Mouse (Mus musculus): ENCODE measurements around the gene Gm9117. TPM values are rescaled to one million over a fixed set of nuclear protein-coding genes. Genes with fewer than 3 reads are reported as not detected.
"Not testable (repeated sequence)": the region's sequence is repeated elsewhere in the genome, so short reads cannot be mapped to it uniquely, and the experiment has no call there.

The Gm9117 gene
- not detected for total RNA-seq (2021)
- long read RNA-seq, experiment 1, result 0 reads
- long read RNA-seq, experiment 2, result 0 reads

GRCm38 (mm10) chr3:93943443-93943842 lies at the start of gene Gm9117:
Gene Gm9117, minus strand, starts transcription at chr3:93943543.
- intact Hi-C loops (cut with DNase I), result not testable (repeated sequence)

GRCm38 (mm10) chr3:93968938-93969337 lies 25.6 kb upstream of the Gm9117 start:
- DNase-seq; intact Hi-C loops (cut with DNase I): not testable (repeated sequence)

More at GRCm38 (mm10) chr3:93943443-93943842, at the start of gene Gm9117:
- not testable (repeated sequence) for DNase-seq

- intact Hi-C loops (cut with DNase I); DNase-seq: not testable (repeated sequence)
Measured at GRCm38 (mm10) chr3:93961214-93961613, 17.9 kb upstream of the Gm9117 start, which contains the start of gene Tdpoz5. Gene Tdpoz5, minus strand, starts transcription at chr3:93961314.

GRCm38 (mm10) chr3:93938386-93938785 lies 5.0 kb downstream of the Gm9117 start:
- DNase-seq; intact Hi-C loops (cut with DNase I): not testable (repeated sequence)

Other genes starting within 250 kb of the Gm9117 start
- gene Gm5773, start 170.5 kb downstream of the Gm9117 start, total RNA-seq (2021), result not detected
- not detected for gene Tdpoz4, start 147.1 kb downstream of the Gm9117 start, total RNA-seq (2021)
- not detected for gene Tdpoz3, start 117.5 kb downstream of the Gm9117 start, total RNA-seq (2021)
- gene Tdpoz5, start 17.8 kb upstream of the Gm9117 start, total RNA-seq (2021), result not detected
- gene Gm9125, start 111.3 kb upstream of the Gm9117 start, total RNA-seq (2021), result not detected
- gene Gm10697, start 129.1 kb upstream of the Gm9117 start, total RNA-seq (2021), result not detected
- not detected for gene Gm10696, start 234.7 kb upstream of the Gm9117 start, total RNA-seq (2021)

Measured in heart, postnatal 14 days (tissue).